Mouse (Mus musculus) limb, embryonic 14.5 days (tissue): ENCODE measurements around the gene Cggbp1. TPM values are rescaled to one million over a fixed set of nuclear protein-coding genes. Genes with fewer than 3 reads are reported as not detected.

Source experiments
- ATAC-seq: fragments of 200-750 bp; cut with Nextera tagmentation; 2 replicates; pipeline ENCODE4 v1.8.0; 2017; ENCODE audit warnings: low read depth, moderate number of reproducible peaks, moderate TSS enrichment; ENCODE audit not compliant: low FRiP score
- DNase-seq: peaks from one replicate; pipeline ENCODE4 v3.0.0-alpha.2; 2015; ENCODE audit warnings: low spot score
- H3K27ac ChIP-seq: fragments of 300-500 bp; sonication (generic); replicated peaks from 2 replicates; pipeline ENCODE4 v1.5.1; 2014; ENCODE audit warnings: low read depth, mild to moderate bottlenecking, low read length, moderate library complexity, mixed read lengths
- H3K27me3 ChIP-seq: fragments of 300-500 bp; sonication (generic); 2 replicates; pipeline ENCODE4 v1.6.1; 2014; ENCODE audit warnings: low read length, mixed read lengths; ENCODE audit not compliant: control insufficient read depth, insufficient read depth
- H3K36me3 ChIP-seq: fragments of 300-500 bp; sonication (generic); 2 replicates; pipeline ENCODE4 v1.6.1; 2014; ENCODE audit warnings: mild to moderate bottlenecking, low read length, moderate library complexity, mixed read lengths; ENCODE audit not compliant: control insufficient read depth, insufficient read depth
- H3K4me1 ChIP-seq: fragments of 300-500 bp; sonication (generic); 2 replicates; pipeline ENCODE4 v1.6.1; 2014; ENCODE audit warnings: antibody characterized with exemption, low read length, mixed read lengths; ENCODE audit not compliant: control insufficient read depth, insufficient read depth
- H3K4me2 ChIP-seq: fragments of 300-500 bp; sonication (generic); replicated peaks from 2 replicates; pipeline ENCODE4 v1.6.1; 2014; ENCODE audit warnings: low read depth, mild to moderate bottlenecking, low read length, moderate library complexity; ENCODE audit not compliant: severe bottlenecking
- H3K4me3 ChIP-seq: fragments of 300-500 bp; sonication (generic); replicated peaks from 2 replicates; pipeline ENCODE4 v1.5.1; 2014; ENCODE audit warnings: low read length
- H3K9ac ChIP-seq: fragments of 300-500 bp; sonication (generic); 2 replicates; pipeline ENCODE4 v1.6.1; 2014; ENCODE audit warnings: mild to moderate bottlenecking, low read depth, low read length, moderate library complexity; ENCODE audit not compliant: severe bottlenecking
- H3K9me3 ChIP-seq: fragments of 300-500 bp; sonication (generic); 2 replicates; pipeline ENCODE4 v1.6.1; 2016; ENCODE audit warnings: low read length; ENCODE audit not compliant: control insufficient read depth
- POLR2A ChIP-seq: fragments of 200-500 bp; IDR thresholded peaks from 2 replicates; pipeline ENCODE4 v1.8.0; 2012; ENCODE audit warnings: inconsistent platforms, mild to moderate bottlenecking, moderate library complexity, borderline replicate concordance; ENCODE audit not compliant: insufficient read depth, insufficient read length; ENCODE audit errors: extremely low read depth
- WGBS: fragments of 180-500 bp; shearing (Covaris S2); extraction: QIAGEN DNeasy Blood & Tissue Kit; methylation state at CpG from one replicate; pipeline ENCODE4 v1.1.7; 2014; 5-methylcytosine and 5-hydroxymethylcytosine counted together
- polyA plus RNA-seq, 2 experiments: library from polyadenylated mRNA; depleted of rRNA in 1 of 2; stranded (reverse) in 1 of 2; unstranded in 1 of 2; fragments of >200 nt; fragmentation: Nextera tagmentation in 1 of 2; extraction: Ambion mirVana in 1 of 2; gene quantifications; 2 replicates each; pipeline versions ENCODE4 v1.2.1 to v1.2.3; 2012 to 2014

The Cggbp1 gene
- polyA plus RNA-seq, 2 experiments = 48.4 to 102 TPM

GRCm38 (mm10) chr16:64878611-64879132 is 26.9 kb downstream of the Cggbp1 start:
- Histone ChIP-seq H3K4me1 (no peaks in the 10 kb centered on the region), H3K9me3 (no peaks in the 10 kb centered on the region), H3K27ac (no peak overlapping the region), H3K4me3 (no peak overlapping the region), H3K27me3 (no peaks in the 10 kb centered on the region), H3K9ac (no peak overlapping the region), H3K36me3 (no peaks in the 10 kb centered on the region), H3K4me2 (no peak overlapping the region)
- 67% methylated on average over 3 of the region's 3 CpGs for WGBS
- no peak for TF ChIP-seq POLR2A
- DNase-seq = no peak
- no peak for ATAC-seq

- no peak for TF ChIP-seq POLR2A
- H3K27ac ChIP-seq = no peak overlapping the region
- 83% methylated on average over 5 of the region's 5 CpGs for WGBS
- H3K36me3 ChIP-seq = no peaks in the 10 kb centered on the region
- H3K9ac ChIP-seq = no peak overlapping the region
- no peaks in the 10 kb centered on the region for H3K4me1 ChIP-seq
- DNase-seq (no peak), ATAC-seq (no peak)
- H3K4me3 ChIP-seq = no peak overlapping the region
- no peak overlapping the region for H3K4me2 ChIP-seq
- H3K27me3 ChIP-seq = no peaks in the 10 kb centered on the region
- no peaks in the 10 kb centered on the region for H3K9me3 ChIP-seq
Measured at GRCm38 (mm10) chr16:64879735-64880134, 27.9 kb downstream of the Cggbp1 start.

GRCm38 (mm10) chr16:64880986-64881385 is 29.2 kb downstream of the Cggbp1 start:
- 85% methylated on average over 3 of the region's 3 CpGs for WGBS

GRCm38 (mm10) chr16:64881442-64881841 is 29.6 kb downstream of the Cggbp1 start:
- 81% methylated on average over 2 of the region's 2 CpGs for WGBS
- no peaks in the 10 kb centered on the region for H3K9me3 ChIP-seq
- ATAC-seq = no peak
- H3K36me3 ChIP-seq = no peaks in the 10 kb centered on the region
- H3K9ac ChIP-seq = no peak overlapping the region
- H3K4me2 ChIP-seq = no peak overlapping the region
- no peaks in the 10 kb centered on the region for H3K27me3 ChIP-seq
- H3K4me1 ChIP-seq = no peaks in the 10 kb centered on the region
- H3K4me3 ChIP-seq = no peak overlapping the region
- TF ChIP-seq POLR2A = no peak
- no peak overlapping the region for H3K27ac ChIP-seq
- no peak for DNase-seq

More at GRCm38 (mm10) chr16:64880986-64881385, 29.2 kb downstream of the Cggbp1 start:
- Histone ChIP-seq H3K9ac (no peak overlapping the region), H3K4me3 (no peak overlapping the region), H3K4me2 (no peak overlapping the region), H3K9me3 (no peaks in the 10 kb centered on the region), H3K27ac (no peak overlapping the region), H3K27me3 (no peaks in the 10 kb centered on the region), H3K36me3 (no peaks in the 10 kb centered on the region), H3K4me1 (no peaks in the 10 kb centered on the region)
- ATAC-seq (no peak), DNase-seq (no peak)
- TF ChIP-seq POLR2A = no peak

- no peaks in the 10 kb centered on the region for H3K36me3 ChIP-seq
- WGBS = 65% methylated on average over 5 of the region's 5 CpGs
- no peaks in the 10 kb centered on the region for H3K9me3 ChIP-seq
- H3K4me2 ChIP-seq = no peak overlapping the region
- no peak for DNase-seq
- no peaks in the 10 kb centered on the region for H3K27me3 ChIP-seq
- H3K27ac ChIP-seq = no peak overlapping the region
- H3K9ac ChIP-seq = no peak overlapping the region
- no peak for ATAC-seq
- no peak overlapping the region for H3K4me3 ChIP-seq
- no peak for TF ChIP-seq POLR2A
- H3K4me1 ChIP-seq = no peaks in the 10 kb centered on the region
Measured at GRCm38 (mm10) chr16:64883896-64884295, 32.1 kb downstream of the Cggbp1 start.

GRCm38 (mm10) chr16:64884420-64884838 is 32.6 kb downstream of the Cggbp1 start:
- DNase-seq (no peak), ATAC-seq (no peak)
- H3K4me3 ChIP-seq = no peak overlapping the region
- no peaks in the 10 kb centered on the region for H3K9me3 ChIP-seq
- H3K36me3 ChIP-seq = no peaks in the 10 kb centered on the region
- H3K4me2 ChIP-seq = no peak overlapping the region
- no peak overlapping the region for H3K27ac ChIP-seq
- no peak overlapping the region for H3K9ac ChIP-seq
- no peaks in the 10 kb centered on the region for H3K4me1 ChIP-seq
- TF ChIP-seq POLR2A = no peak
- H3K27me3 ChIP-seq = no peaks in the 10 kb centered on the region
- WGBS = 10% methylated on average over 3 of the region's 3 CpGs
